Mouse (Mus musculus): ENCODE data around the gene Zfp668.

Zfp668 gene

DNA sequence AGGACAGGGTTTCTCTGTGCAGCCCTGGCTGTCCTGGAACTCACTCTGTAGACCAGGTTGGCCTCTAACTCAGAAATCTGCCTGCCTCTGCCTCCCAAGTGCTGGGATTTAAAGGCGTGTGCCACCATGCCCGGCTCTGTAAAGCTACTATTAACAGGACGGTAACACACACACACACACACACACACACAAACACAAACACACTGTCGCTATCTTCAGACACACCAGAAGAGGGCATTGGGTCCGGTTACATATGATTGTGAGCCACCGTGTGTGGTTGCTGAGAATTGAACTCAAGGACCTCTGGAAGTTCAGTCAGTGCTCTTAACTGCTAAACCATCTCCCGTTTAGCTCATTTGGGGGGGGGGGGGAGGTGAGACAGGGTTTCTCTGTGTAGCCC, 19.3 kb upstream of the Zfp668 start:
- CTCF ChIA-PET, result interaction anchor here (0.6 to 1.1 kb wide), 6 partner anchors 22 to 1146 kb away, joined by 4 to 9 read pairs (median 6); no protein-coding TSS in a partner anchor

DNA sequence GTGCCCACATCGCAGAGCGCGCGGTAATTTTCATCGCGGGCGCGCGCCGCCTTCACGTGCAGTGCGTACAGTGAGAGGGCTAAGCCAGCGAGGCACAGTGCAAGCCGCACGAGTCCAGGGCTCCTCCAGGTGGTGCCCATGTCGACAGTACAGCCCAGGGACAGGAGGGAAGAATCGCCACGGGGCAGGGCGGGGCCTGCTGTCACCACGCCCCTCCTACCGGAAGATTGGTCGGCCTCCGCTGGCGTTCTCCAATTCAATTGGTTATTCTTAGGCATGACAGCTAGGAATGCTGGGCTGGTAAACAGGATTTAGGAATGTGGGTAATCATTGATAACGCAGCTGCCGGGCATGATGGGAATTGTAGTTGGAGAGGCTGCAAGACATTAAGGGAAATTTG, 18.8 kb upstream of the Zfp668 start, which contains the start of the genes Gm21974 and Vkorc1:
Gene Gm21974 (minus strand): TSS at position 13 of the 400 bp plus-strand sequence.
Gene Vkorc1 (minus strand): TSS at position 176 of the 400 bp plus-strand sequence.
- CTCF ChIA-PET, result interaction anchor here (0.6 to 1.1 kb wide), 6 partner anchors 22 to 1145 kb away, joined by 4 to 9 read pairs (median 6); no protein-coding TSS in a partner anchor

DNA sequence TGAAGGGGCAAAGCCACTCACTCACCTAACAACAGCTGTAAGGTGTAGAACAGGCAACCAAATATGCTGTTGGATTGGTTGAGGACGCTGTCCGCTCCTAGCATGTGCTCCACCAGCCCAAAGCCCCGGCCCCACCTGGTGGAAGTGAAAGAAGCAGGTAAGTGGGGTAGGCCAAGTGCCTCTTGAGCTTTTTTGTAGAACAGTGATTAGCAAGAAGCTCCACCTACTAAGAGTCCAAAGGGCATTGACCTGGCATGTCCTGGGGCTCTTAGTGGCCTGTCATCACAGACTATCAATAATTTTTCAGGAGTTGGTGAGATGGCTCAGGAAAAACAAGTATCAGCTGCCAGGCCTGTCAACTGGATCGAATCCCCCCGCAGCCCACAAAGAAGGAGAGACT, 17.9 kb upstream of the Zfp668 start:
- CTCF ChIA-PET, result interaction anchor here (0.5 kb wide), 1 partner anchor 72 kb away, joined by 4 read pairs; no protein-coding TSS in a partner anchor

DNA sequence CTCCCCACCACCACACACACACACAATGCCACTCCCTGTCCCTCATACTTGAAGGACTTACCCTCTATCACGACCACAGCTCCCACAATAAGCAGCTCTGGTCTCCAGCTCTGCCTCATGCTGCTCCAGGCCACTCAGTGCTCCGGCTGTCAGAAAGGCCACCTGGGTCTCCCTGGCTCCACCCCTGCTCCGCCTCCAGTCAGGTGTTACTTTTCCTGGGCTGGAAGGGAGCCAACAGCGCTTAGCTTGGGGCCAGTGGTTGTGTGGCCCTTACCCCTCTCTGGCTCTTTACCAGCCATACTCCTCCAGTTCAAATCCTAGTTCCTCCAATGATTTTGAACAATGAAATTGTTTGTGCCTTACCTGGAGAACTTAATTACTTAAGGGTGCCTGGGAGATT, 14.2 kb upstream of the Zfp668 start, which contains the start of gene Prss53:
Gene Prss53 (minus strand): TSS at position 173 of the 400 bp plus-strand sequence.
- CTCF ChIA-PET, result no interaction called here

DNA sequence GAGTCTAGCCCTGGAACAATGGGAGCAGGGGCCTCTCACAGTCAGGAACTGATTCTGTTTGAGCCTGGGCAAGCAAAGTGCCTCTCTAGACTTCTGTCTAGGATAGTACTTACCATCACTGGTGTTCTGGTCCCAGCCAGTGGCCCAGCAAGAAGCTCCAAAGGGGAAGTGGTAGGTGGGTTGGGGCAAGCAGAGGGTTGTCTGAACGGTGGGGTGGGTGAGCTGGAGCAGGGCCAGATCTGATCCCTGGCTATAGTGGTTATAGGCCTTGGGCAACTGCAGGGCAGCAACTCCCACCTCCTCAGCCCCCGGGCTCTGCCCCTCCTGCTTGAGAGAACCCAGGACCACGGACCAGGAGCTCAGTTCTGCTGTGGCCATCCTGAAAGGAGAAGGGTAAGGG, 12.2 kb upstream of the Zfp668 start:
- CTCF ChIA-PET, result no interaction called here

DNA sequence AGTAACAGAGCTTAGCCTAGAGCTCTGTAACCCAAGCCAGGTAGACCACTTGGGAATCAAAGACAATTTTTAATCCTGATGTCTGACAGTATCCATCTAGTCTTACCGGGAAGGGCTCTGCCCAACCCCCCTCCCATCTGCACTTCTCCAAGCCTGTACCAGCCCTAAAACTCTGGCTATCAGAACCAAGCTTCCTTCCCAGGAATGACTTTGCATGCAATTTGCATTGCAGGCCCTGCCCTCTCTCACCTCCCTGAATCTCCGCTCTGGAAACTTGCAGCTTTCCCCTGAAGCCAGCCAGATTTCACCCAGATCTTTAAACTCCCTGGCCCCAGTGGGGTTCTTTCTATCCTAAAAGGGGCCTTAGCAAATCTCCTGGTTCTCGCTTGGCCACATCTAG, 11.2 kb upstream of the Zfp668 start:
- CTCF ChIA-PET, result no interaction called here

DNA sequence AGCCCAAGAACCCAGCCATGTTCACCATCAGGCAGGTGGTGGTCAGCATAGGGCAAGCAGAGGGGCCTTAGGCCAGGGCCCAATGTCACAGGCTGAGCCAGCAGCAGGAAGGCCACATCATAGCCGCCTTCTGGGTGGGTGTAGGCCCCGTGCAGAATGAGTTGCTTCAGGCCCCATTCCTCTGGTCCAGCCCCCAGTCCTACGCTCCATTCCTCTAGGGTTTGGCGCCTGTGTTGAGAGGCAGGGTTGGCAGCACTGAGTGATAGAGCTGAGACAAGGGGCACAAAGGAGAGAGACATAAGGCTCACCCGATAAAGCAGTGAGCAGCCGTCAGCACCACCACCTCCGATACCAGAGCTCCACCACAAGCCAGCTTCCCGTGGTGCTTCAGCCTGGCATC, 10.6 kb upstream of the Zfp668 start:
- CTCF ChIA-PET, result no interaction called here

DNA sequence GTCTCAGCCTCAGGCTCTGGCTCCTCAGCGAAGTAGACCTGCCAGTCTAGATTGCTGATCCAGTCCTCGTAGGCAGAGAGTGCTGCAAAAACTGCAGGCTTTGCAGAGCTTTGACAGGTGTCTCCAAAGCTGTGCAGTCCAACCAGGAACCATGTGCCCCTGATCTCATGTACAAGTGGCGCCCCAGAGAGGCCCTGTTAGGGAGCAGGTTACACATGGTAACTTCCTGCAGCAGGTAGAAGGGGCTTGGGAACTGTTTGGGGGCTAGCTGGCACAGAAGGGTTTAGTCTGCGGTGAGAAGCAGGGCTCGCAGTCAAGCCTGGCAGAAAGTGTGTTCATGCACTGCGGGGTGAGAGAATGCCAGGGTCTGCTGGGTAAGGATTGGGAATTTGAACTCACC, 9.9 kb upstream of the Zfp668 start:
- CTCF ChIA-PET, result no interaction called here

DNA sequence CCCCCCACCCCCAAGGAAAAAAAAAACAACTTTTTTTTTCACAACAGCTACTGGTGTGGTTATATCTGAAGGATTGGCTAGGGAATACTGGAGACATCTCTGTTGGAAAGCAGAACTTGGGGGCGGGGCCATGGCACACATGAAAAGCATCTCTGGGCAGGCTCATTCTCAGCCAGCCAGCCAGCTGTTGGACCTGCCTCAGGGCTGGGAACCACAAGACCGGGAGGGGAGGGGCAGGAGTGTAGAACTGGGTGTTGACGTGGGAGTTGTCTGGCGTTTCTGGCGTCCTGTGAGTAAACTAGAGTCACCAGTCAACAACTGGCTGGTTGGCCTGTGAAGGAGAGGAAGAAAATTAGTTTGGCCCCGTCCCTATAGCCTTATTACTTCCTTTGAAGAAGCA, 9.3 kb upstream of the Zfp668 start:
- CTCF ChIA-PET, result interaction anchor here (0.6 kb wide), 1 partner anchor 15 kb away, joined by 5 read pairs; no protein-coding TSS in a partner anchor

DNA sequence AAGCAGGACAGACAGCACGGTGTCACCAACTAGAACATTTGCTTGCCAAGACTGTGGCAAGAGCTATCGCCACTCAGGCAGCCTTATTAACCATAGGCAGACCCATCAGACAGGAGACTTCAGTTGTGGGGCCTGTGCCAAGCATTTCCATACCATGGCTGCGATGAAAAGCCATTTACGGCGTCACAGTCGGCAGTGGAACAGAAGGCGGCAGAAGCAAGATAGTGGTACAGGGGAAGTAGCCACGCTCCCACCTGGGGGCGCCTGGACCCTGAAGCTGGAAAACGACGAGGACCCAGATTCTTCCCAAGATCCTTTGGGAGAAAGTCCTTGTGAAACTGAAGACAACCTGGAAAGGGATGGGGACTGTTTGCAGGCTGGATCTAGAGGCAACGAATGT, 3.8 kb upstream of the Zfp668 start:
- CTCF ChIA-PET, result interaction anchor here (0.5 to 1.4 kb wide), 2 partner anchors 16 to 24 kb away, joined by 5 to 7 read pairs; partner anchors contain the start of gene Bckdk

DNA sequence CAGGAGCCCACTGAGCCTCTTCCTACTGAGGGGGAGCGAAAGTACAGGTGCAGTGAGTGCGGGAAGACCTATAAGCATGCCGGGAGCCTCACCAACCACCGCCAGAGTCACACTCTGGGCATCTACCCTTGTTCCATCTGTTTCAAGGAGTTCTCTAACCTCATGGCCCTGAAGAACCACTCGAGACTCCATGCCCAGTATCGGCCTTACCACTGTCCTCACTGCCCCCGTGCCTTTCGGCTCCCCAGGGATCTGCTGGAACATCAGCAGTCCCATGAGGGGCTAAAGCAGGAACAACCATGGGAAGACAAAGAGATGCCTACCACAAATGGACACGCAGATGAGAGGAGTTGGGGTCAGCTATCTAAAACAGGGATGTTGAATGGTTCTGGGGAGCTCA, 2.7 kb upstream of the Zfp668 start:
- CTCF ChIA-PET, result interaction anchor here (1.4 kb wide), 1 partner anchor 25 kb away, joined by 5 read pairs; the partner anchor contains the start of gene Bckdk

DNA sequence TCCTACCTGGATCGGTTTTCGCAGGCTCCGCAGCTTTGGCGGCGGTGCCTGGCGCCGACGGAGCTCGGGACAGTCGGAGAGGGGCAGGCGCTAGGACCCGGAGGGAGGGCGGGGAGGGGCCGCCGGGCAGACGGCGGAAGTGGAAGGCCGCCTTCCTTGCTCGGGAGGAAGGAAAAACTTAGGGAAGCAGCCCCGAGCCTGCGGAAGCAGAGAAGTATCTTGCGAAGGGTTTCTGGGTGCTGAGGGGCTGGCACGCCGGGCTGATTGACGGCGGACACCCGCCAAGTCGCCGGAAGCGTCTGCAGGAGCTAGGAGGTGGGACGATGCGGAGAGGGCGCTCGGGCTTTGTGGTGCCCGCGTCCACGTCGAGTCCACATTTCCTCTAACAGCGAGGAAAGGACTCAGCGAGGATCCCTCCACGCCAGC, 574 bp downstream of the Zfp668 start, which contains the start of gene Zfp646:
Gene Zfp646 (plus strand): TSS at position 181 of the 426 bp plus-strand sequence.
- CTCF ChIA-PET, result interaction anchor here (0.6 kb wide), 2 partner anchors 47 to 1212 kb away, joined by 3 to 4 read pairs; no protein-coding TSS in a partner anchor

DNA sequence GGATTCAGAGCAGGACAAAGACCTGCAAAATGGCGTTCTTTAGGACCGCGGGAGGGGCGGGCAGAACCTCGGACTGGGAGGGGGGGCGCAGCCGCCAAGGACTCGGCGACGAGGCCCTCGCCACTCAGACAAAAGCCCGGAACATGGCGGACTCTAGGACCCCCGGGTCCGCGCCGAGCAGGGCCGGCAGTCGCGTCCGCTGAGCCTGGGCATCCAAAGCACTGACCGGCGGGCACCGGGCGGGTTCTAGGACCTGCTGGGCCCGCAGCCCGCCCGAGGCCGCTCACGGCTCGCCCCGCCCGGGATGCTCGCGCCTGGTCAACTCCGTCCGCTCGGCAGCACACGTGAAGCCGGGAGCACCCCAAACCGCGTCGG, 1.0 kb downstream of the Zfp668 start:
- CTCF ChIA-PET, result interaction anchor here (0.5 to 0.7 kb wide), 4 partner anchors 47 to 578 kb away, joined by 3 to 4 read pairs (median 3); no protein-coding TSS in a partner anchor

DNA sequence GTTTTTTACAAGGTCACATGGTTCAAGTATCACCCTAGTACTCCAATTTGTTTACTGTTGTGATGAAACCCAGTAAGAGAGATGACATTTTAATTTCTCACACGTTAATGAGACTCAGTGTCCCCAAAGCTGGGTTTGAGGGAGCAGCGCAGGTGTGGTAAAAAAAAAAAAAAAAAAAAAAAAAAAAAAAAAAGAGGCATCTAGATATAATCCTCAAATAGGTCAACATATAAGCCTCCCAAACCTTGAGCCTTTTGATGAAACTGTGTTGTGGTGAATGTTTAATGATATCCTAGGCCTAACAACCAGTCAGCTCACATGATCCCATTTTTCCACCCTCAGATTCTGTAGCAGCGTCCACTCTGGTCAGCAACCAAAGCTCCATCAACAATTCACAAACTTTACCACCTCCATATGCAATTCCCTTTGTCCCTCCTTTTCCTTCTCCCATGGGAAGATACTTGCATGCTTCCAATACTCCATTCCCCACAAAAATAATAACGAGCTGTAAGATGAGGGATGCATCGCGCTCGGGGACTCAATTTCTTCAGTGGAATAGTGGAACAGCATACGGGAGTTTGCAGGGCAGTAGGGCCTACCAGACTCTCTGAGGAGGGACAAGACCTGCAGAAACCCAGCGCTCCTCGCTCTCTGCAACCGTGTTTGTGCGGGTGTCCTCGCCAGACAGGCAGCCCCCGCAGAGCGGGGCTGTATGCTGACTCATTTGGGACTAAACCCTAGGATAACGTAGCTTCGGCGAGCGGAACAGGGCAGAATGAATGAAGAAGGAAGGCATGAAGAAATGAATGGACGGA, 1.6 kb downstream of the Zfp668 start:
- CTCF ChIA-PET, result interaction anchor here (0.5 to 1.0 kb wide), 6 partner anchors 42 to 577 kb away, joined by 3 to 4 read pairs (median 3); no protein-coding TSS in a partner anchor

DNA sequence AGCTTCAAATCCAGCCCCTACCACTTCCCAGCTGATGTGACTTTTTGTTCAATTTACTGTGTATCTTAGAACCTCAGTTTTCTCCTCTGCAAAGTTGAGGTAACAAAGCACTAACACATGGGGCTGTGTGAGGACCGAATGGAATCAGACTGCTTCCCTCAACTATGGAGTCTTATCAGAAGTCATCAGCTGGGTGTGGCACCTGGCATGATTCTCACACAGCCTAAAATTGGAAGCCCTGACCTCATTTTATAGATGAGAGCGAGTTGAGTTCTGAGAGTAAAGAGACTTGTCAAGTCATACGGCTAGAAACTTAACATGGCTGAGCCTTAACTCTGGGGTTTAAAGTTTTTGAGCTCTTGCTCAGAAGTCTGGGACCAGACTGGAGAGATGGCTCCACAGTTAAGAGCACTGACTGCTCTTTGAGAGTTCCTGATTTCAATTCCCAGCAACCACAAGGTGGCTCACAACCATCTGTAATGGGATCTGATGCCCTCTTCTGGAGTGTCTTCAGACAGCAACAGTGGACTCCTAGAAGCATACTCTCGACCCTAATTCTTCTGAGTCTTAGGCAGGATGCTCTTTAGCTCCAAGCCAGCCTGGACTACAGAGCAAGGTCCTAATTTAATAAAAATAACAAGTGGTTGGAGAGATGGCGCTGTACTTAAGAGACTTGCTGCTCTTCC, 6.3 kb downstream of the Zfp668 start:
- CTCF ChIA-PET, result interaction anchor here (0.5 to 0.6 kb wide), 2 partner anchors 16 to 1117 kb away, joined by 3 to 5 read pairs; no protein-coding TSS in a partner anchor

DNA sequence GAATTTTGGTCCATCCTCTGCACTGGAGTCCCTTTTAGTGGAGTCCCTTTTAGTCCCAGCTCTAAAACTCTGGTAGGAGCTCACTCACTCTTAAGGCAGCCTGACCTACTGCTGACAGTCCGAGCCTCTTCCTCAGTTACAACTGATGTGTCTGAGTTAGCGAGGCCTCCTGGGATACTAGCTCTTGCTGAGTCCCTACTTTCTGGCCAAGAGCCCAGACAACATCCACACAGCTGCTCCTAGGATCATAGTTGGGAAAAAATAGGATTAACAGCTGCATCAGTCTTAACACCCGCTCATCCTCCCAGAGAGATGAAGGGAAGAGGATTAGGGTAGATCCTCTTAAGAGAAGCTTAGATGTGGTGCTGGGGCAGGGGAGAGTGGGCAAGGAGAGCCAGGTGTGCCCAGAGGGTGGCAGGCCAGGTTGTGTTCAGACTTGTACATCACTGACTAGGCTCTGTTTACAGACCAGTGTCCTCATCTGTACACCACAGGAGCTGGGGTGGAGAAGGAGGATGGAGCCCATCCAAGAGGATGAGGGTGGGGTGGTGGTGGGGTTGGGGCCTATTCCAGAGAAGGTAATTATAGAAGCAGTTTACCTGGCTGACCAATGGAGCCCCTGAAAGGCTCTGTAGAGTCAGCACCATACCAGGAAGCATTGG, 7.3 kb downstream of the Zfp668 start:
- CTCF ChIA-PET, result interaction anchor here (0.5 kb wide), 1 partner anchor 187 kb away, joined by 6 read pairs; no protein-coding TSS in a partner anchor

DNA sequence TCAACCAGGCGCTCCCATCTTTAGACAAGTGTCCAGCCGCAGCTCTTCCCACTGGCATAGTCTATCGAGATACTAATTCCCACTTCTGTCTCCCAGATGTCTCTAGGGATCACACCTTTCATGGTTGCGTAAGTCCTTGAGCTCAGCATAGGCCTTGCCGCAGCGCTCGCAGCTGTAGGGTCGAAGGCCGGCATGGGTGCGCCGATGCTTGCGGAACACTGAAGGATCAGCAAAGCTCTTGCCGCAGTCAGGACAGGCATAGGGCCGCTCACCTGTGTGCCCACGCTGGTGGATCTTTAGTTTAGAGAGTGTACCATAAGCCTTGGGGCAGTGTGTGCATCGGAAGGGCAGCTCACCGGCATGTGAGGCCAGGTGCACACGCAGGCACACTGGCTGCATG, 9.0 kb downstream of the Zfp668 start:
- CTCF ChIA-PET, result no interaction called here

DNA sequence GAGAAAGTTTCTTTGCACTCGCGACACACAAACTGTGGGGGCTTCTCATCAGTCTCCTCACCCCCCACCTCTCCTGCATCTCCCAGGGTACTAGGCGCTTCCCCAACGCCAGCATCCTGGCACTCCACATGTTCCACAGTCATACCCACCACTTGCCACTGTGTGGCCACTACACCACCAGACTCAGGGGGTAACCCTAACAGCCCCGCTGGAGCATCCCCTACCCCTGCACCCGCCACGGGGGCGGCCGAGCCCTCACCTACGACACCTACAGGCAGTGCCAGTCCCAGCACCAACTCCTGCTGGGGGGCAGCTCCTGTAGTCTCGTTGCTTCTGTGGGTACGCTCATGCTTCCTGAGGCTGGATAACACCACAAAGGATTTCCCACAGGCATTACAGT, 10.2 kb downstream of the Zfp668 start:
- CTCF ChIA-PET, result interaction anchor here (0.6 kb wide), 1 partner anchor 101 kb away, joined by 7 read pairs; no protein-coding TSS in a partner anchor

DNA sequence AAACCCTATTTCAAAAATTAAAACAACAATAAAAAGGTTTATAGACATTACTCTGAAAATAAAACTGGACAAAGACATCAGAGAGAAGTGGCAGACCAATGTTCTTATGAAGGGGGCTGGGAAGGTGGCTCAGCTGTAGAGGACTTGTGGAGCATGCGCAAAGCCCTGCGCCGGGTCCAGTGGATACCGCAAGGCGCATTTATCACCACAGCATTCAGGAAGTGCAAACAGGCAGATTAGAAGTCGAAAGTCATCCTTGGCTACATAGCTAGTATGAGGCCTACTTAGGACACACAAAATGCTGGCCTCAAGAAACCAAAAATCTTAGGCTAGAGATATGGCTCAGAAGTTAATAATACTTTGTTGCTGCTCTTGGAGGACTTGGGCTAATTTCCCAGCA, 18.4 kb downstream of the Zfp668 start:
- CTCF ChIA-PET, result interaction anchor here (1.0 kb wide), 1 partner anchor 564 kb away, joined by 5 read pairs; no protein-coding TSS in a partner anchor

DNA sequence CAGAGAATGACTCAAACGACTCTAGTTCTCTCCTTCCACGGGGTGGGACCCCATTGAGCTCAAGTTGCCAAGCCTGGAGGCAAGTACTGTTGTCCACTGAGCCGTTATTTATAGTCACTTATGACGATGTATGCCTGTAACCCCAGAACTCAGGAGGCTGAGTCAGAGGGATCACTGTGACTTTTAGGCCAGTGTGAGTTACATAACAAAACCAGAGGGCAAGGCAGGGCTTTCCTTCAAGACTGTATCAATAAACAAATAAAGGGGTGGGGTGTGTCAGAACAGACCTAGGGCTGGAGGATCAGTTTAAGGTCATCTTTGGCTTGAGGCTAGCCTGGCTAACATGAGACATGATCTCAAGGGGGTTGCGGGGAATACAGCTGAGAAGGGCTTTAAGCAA, 25.7 kb downstream of the Zfp668 start:
- CTCF ChIA-PET, result no interaction called here
